Mouse (Mus musculus) lung, adult 2 months (tissue): ENCODE results near the gene Tenm4.

Source experiments
- CTCF ChIP-seq: fragments of 200-500 bp; IDR thresholded peaks from 2 replicates; pipeline ENCODE4 v1.5.1; 2011; ENCODE audit warnings: mild to moderate bottlenecking, low read length, control low read depth; ENCODE audit not compliant: insufficient read depth
- POLR2A ChIP-seq: fragments of 200-500 bp; IDR thresholded peaks from 2 replicates; pipeline ENCODE4 v1.6.1; 2011; ENCODE audit warnings: low read depth, mild to moderate bottlenecking, control low read depth, low read length, borderline replicate concordance; ENCODE audit errors: extremely low read depth

DNA sequence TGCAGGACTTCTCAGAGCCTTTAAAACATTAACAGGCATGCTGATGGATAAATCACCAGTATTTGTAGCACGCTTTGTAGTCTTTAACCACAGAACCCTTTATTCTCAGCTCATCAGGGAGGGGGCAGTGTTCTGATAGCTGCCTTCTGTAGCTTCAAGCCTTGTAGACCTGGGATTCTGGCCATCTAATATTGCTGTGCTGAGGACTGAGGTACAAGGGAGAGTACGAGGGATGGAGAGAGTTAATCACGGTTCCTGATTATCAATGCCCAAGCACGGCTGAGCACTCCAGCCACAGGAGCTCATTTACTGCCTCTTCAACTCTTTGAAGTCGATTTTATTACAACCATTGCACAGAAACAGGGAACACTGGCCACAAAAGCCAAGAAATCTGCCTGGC, 384.2 kb downstream of the Tenm4 start:
- no peak for TF ChIP-seq POLR2A
- TF ChIP-seq CTCF = no peak
